Mouse (Mus musculus) G1E (cell line): ENCODE data around the gene 4931414P19Rik. TPM values are rescaled to one million over a fixed set of nuclear protein-coding genes. Genes with fewer than 3 reads are reported as not detected.

ENCODE experiments used
- ATAC-seq: 2 replicates; pipeline ENCODE4 v1.8.0; 2016; ENCODE audit warnings: mild to moderate bottlenecking; ENCODE audit not compliant: insufficient number of reproducible peaks, poor library complexity, low FRiP score, severe bottlenecking; ENCODE audit errors: extremely low read depth
- DNase-seq: peaks from one replicate; pipeline ENCODE4 v3.0.0; 2012; ENCODE audit warnings: low spot score
- H3K27me3 ChIP-seq: 2 replicates; pipeline ENCODE4 v1.6.1; 2012; ENCODE audit warnings: mild to moderate bottlenecking, low read length, inconsistent platforms; ENCODE audit not compliant: insufficient read depth
- H3K36me3 ChIP-seq: replicated peaks from 2 replicates; pipeline ENCODE3; 2012; ENCODE audit warnings: mild to moderate bottlenecking, inconsistent platforms
- H3K4me1 ChIP-seq: 2 replicates; pipeline ENCODE4 v1.6.1; 2012; ENCODE audit warnings: low read depth, low read length, inconsistent platforms, mixed read lengths; ENCODE audit not compliant: insufficient read depth
- H3K4me3 ChIP-seq: 2 replicates; pipeline ENCODE4 v1.5.1; 2012; ENCODE audit warnings: low read depth, mild to moderate bottlenecking, inconsistent platforms, low read length, moderate library complexity, mixed read lengths
- H3K9me3 ChIP-seq: replicated peaks from 2 replicates; pipeline ENCODE4 v1.6.1; 2012; ENCODE audit warnings: inconsistent platforms
- CTCF ChIP-seq: IDR thresholded peaks from 2 replicates; pipeline ENCODE4 v1.5.1; 2012; ENCODE audit warnings: low read depth, low read length, inconsistent platforms, mixed read lengths
- GATA1 ChIP-seq: IDR thresholded peaks from 2 replicates; pipeline ENCODE4 v1.6.1; 2012; ENCODE audit warnings: borderline replicate concordance, low read length, inconsistent platforms, mixed read lengths
- GATA2 ChIP-seq: IDR thresholded peaks from 2 replicates; pipeline ENCODE4 v1.6.1; 2012; ENCODE audit warnings: low read depth, low read length, inconsistent platforms, borderline replicate concordance
- POLR2AphosphoS5 ChIP-seq: IDR thresholded peaks from 2 replicates; pipeline ENCODE4 v1.6.1; 2012; ENCODE audit warnings: low read depth, low read length, inconsistent platforms; ENCODE audit not compliant: insufficient replicate concordance
- TAL1 ChIP-seq: conservative IDR thresholded peaks from 2 replicates; pipeline ENCODE4 v1.6.1; 2012; ENCODE audit warnings: low read depth, low read length, inconsistent platforms, mixed read lengths
- polyA plus RNA-seq: library from polyadenylated mRNA; stranded (reverse); fragments of >175 nt; gene quantifications from 2 replicates; pipeline ENCODE4 v1.2.3, GENCODE M21; 2012
- total RNA-seq, 2 experiments: library from RNA; stranded (forward) in 1 of 2; stranded (reverse) in 1 of 2; fragments of 200-1000 nt in 1 of 2; fragments of >200 nt in 1 of 2; fragmentation: Nextera tagmentation in 1 of 2; gene quantifications; 2 replicates each; pipeline ENCODE4 v1.2.3; 2014 to 2017

The 4931414P19Rik gene
- total RNA-seq (2014; fragmentation: Nextera tagmentation) (9.0 and 25.1 TPM in 2 replicates), total RNA-seq (2017) (2.6 and 4.8 TPM in 2 replicates), polyA plus RNA-seq (21.3 and 25.6 TPM in 2 replicates)

DNA sequence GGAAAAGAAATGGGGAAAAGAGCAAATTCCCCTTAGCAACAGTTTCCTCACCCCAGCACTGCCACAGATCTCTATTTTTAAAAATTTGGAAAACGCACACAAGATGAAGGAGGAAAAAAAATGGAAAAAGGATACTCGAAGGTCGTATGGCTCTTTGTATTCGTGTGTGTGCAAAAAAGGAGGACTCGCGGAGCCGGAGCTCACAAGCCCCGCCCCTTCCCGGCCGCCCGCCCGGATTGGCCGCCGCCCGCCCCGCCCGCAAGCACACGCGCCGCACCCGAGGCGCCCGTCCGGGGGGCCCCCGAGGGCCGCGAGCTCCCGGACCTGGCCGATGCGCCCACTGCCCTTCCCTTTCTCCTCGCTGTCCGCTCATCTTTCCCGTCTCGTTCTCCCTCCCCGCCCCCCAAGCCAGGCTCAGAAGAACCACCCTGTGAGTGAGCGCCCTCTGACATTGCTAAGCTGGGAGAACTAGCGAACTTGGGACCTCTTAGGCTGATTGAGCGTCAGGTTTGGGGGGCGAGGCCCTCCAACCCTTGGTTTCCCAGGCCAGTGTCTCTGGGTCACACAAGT lies at the start of gene 4931414P19Rik:
Gene 4931414P19Rik (minus strand): TSS at position 242 of the 570 bp plus-strand sequence.
- H3K36me3 ChIP-seq = peaks cover 11% of the 10 kb centered on the region
- H3K4me1 ChIP-seq = peaks cover 47% of the 10 kb centered on the region
- H3K9me3 ChIP-seq = no peaks in the 10 kb centered on the region
- DNase-seq (peak; percentile 81), ATAC-seq (no peak)
- H3K4me3 ChIP-seq = peak within 1 kb of the TSS; percentile 66
- no peak for TF ChIP-seq GATA2
- no peak for TF ChIP-seq POLR2AphosphoS5
- no peak for TF ChIP-seq TAL1
- TF ChIP-seq CTCF = no peak
- no peak for TF ChIP-seq GATA1
- H3K27me3 ChIP-seq = no peaks in the 10 kb centered on the region

DNA sequence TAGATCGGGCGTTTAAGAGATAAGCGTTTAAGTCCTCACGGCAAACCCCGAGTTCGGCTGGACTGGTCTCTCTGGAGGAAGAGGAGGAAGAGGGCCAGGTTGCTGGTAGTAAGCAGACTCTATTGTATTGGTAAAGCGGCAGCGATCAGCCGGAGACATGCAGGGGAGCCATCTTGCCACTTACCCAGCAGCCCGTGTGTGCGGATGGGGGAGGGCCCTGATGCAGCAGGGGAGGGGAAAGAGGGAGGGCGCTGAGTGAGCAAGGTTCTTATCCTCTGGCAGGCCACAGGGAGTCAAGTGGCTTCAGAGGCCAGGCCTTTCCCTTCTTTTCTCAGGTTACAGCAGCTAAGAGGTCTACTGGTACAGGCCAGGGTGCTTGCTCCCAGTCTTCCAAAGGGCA lies 47.7 kb upstream of the 4931414P19Rik start:
- H3K9me3 ChIP-seq = no peaks in the 10 kb centered on the region
- no peaks in the 10 kb centered on the region for H3K27me3 ChIP-seq
- H3K36me3 ChIP-seq = peaks cover 86% of the 10 kb centered on the region
- peaks cover 52% of the 10 kb centered on the region for H3K4me1 ChIP-seq
- TF ChIP-seq GATA1 (no peak), POLR2AphosphoS5 (no peak), GATA2 (no peak), TAL1 (no peak), CTCF (no peak)
- H3K4me3 ChIP-seq = peak overlapping the region; percentile 74
- ATAC-seq (peak; percentile 95), DNase-seq (peak; percentile 83)

DNA sequence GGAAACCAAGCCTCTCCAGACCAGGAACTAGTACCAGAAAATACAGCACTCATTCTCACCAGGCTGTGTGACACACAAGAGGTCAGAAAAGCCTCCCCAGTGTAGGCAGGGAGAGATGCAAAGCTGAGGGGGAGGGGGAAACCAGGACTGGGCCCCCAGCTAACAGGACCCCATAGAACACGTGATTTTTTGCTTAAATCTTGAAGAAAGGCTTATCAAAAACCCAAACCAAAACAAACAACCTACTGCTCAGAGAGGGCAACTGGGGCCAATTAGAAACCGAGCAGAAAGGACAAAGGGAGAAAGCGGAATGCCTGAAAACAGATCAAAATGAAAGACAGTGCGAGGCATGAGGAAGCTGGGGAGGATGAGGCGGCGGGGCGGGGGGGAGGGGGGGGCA lies 47.0 kb upstream of the 4931414P19Rik start:
- Histone ChIP-seq H3K36me3 (peaks cover 86% of the 10 kb centered on the region), H3K4me3 (peak overlapping the region; percentile 74), H3K27me3 (no peaks in the 10 kb centered on the region), H3K4me1 (peaks cover 59% of the 10 kb centered on the region), H3K9me3 (no peaks in the 10 kb centered on the region)
- DNase-seq (no peak), ATAC-seq (no peak)
- TF ChIP-seq GATA2 (no peak), GATA1 (no peak), POLR2AphosphoS5 (no peak), CTCF (no peak), TAL1 (no peak)

DNA sequence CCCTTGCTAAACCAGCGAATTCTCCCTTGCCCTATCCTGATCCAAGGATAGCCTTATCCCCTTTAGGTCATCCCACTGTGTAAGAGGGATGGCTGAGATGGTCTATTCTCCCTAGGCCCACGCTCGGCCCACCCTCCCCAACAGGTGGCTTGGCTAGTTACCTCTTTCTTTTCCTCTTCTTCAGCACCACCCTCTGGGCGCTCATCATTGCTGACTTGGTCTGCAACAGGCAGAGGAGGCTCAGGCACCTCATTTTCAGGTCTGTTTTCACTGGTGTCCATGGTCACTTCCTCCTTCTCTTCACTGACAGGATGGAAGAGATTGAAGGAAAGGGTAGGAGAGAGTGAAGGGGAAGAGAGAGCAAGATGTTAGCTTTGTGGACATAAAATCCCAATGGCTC lies 45.8 kb upstream of the 4931414P19Rik start:
- H3K36me3 ChIP-seq = peaks cover 86% of the 10 kb centered on the region
- H3K9me3 ChIP-seq = no peaks in the 10 kb centered on the region
- peaks cover 68% of the 10 kb centered on the region for H3K4me1 ChIP-seq
- TF ChIP-seq CTCF = no peak
- TF ChIP-seq GATA1 = no peak
- no peak for TF ChIP-seq GATA2
- TF ChIP-seq TAL1 = no peak
- no peak for TF ChIP-seq POLR2AphosphoS5
- ATAC-seq = no peak
- H3K27me3 ChIP-seq = no peaks in the 10 kb centered on the region; the same call in 1 of the 2 replicates
- DNase-seq = no peak
- no peak overlapping the region; the same call in 1 of the 2 replicates for H3K4me3 ChIP-seq

DNA sequence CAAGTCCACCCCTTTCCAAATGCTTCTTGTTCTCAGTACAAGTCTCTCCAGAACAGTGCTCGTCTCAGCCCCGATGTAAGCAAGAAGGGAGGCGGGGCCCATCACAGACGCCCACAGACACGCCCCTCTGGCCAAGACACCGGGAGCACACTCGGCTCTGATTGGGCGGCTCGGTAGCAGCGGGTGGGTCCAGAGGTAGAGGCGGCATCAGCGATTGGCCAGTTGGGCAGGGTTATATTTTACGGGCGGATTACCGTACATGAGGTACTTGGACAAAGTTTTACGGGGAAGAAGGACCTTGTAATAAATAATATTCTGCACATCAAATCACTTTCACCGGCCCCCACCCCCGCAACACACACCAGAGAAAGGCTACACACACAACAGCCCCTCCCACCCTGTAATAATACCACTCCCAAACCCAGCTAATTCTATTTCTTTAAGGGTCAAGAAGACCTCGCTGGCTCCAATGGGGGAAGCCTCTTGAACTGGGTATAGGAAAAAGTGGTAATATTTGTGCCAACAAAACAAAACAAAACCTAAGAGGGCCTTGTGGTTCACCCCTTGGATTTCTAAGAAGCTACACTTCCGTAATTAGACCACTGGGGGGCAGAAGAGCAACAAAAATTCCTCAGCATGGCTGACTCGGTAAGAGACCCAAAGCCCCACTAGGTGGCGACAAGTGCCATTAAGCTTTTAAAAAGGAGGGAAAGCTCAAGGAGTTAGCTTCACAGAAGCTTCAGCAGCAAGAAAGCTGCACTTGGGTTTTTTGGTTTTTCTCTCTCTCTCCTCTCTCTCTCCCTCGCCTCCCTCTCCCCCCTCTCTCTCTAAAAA lies 45.0 kb upstream of the 4931414P19Rik start:
- DNase-seq = peak; percentile 52
- H3K4me1 ChIP-seq = peaks cover 74% of the 10 kb centered on the region
- no peak for ATAC-seq
- no peaks in the 10 kb centered on the region for H3K9me3 ChIP-seq
- no peak for TF ChIP-seq GATA2
- TF ChIP-seq CTCF = peak; percentile 73
- no peak for TF ChIP-seq POLR2AphosphoS5
- no peak for TF ChIP-seq TAL1
- no peak for TF ChIP-seq GATA1
- no peaks in the 10 kb centered on the region; the same call in 1 of the 2 replicates for H3K27me3 ChIP-seq
- peaks cover 86% of the 10 kb centered on the region for H3K36me3 ChIP-seq
- no peak overlapping the region for H3K4me3 ChIP-seq

DNA sequence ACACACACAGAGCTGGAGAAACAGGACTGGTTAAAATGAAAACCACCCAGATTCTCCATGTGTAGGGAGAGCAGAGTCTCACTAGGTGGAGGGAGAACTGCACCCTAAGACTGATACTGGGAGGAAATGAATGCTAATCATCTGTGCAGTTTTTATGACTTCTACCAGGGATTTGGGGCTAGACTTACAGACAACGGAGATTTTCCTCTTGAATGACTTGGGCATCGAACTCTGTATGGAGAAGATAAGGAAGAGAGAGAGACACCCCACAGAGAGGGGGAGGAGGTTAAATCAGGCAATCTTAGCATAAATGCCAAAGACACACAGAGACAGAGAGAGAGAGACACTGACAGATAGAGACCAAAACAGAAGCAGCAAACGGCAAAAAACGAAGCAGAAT lies 42.1 kb upstream of the 4931414P19Rik start:
- DNase-seq (peak; percentile 61), ATAC-seq (peak; percentile 75)
- no peak overlapping the region; the same call in 1 of the 2 replicates for H3K4me3 ChIP-seq
- H3K36me3 ChIP-seq = peaks cover 96% of the 10 kb centered on the region
- H3K27me3 ChIP-seq = no peaks in the 10 kb centered on the region; the same call in 1 of the 2 replicates
- TF ChIP-seq TAL1 = 0 out of 2 replicates have a peak, but pooled peaks have one; percentile 39
- TF ChIP-seq POLR2AphosphoS5 = no peak
- H3K4me1 ChIP-seq = peaks cover 79% of the 10 kb centered on the region
- no peaks in the 10 kb centered on the region for H3K9me3 ChIP-seq
